Mouse (Mus musculus): ENCODE data around the gene Ube2e3. TPM values are rescaled to one million over a fixed set of nuclear protein-coding genes. Genes with fewer than 3 reads are reported as not detected.

Ube2e3 gene
- total RNA-seq, 2 experiments from 2014 or later, result 102 to 104 TPM

DNA sequence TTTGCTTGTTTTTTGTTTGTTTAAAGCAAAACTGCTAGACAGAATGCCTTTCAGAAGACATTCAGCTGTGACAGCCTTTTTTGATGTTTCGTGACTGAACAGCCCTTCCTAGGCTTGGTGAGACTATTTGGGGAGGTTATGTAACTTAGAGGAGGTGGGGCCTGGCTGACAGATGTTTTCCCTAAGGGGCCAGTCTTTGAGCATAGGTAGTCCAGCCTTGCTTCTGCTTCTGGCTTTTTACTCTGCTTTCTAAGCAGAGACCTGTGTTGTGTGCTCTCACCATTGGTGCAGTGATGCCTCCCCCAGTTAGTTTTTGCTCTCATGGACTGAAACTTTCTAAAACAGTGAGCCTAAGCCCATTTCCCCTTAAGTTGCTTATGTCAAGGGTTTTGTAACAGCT, 14.1 kb downstream of the Ube2e3 start:
- no peak for DNase-seq (ENCODE audit: extremely low spot score in 1 of 2, low spot score in 1 of 2)

- no peak for DNase-seq (ENCODE audit: extremely low spot score in 1 of 2, low spot score in 1 of 2)
Observed at GRCm38 (mm10) chr2:78882743-78883433, 15.0 kb downstream of the Ube2e3 start.

DNA sequence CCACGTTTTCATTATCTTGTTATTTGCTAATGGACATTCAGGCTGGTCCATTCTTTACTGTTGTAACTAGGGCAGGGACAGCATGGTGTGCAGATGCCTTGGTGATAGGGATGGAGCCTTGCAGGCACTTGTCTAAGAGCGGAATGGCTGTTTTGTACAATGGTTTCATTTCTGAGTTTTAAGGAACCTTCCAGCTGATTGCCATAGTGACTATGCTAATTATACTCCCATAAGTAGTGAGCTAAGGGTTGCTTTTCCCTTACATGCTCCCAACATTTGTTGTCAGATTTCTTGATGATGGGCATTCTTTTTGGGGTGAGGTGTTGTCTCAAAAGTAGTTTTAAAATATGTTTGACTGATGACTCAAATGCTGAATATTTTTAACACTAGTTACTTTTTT, 18.5 kb downstream of the Ube2e3 start:
- no peak for DNase-seq (ENCODE audit: extremely low spot score in 1 of 2, low spot score in 1 of 2)

DNA sequence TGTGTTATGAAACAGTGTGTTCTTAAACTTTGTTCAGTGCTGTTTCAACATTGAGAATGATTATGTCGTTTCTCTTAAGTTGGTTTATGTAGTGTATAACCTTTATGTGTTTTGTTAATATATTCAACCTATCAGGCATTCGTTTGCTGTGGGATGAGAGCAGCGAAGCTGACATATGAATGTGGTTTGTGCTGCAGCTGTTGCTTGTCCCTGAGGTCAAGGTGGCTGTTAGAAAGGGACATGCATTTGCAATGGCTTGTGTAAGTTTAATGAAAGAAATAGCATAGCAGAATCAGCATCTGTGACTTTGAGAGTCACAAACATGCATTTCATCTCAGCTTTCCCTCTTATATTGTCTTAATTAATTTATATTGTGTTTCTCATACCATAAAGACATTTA, 20.3 kb downstream of the Ube2e3 start:
- DNase-seq (ENCODE audit: extremely low spot score in 1 of 2, low spot score in 1 of 2), result no peak

DNA sequence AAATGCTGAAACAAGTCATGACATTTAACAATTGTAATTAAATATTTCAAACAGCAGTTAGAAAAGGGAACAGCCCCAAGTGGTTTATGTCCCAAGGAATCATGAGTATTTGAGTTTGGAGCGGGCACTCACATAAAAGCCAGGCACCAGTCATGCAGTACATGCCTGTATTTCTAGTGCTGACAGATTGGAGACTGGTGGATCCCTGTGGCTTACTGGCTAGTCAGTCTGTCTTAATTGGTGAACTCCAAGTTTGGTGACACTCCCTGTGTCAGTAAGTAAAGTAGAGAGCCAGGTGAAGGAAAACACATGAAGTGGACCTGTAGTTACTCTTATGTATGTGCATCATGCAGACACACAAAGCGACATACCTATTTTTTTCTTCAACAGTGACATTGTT, 27.3 kb downstream of the Ube2e3 start:
- DNase-seq (ENCODE audit: extremely low spot score in 1 of 2, low spot score in 1 of 2), result no peak

DNA sequence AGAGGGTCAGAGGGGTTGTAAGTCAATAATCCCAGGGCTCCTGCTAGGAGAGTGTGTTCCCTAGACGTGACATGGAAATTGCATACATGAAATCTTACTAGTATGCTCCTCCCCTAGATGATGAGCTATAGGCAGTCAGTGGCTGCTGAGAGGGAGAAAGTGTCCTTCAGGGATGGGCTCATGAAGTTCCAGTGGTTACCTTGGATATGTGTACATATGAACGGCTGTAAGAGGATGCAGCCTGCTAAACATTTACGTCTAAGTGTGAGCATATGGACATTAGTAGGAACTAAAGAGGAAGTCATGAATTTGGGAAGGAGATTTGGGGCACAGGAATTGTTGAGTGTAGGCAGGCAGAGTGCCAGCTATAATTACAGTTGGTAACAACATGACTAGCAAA, 38.0 kb downstream of the Ube2e3 start:
- no peak for DNase-seq (ENCODE audit: extremely low spot score in 1 of 2, low spot score in 1 of 2)

GRCm38 (mm10) chr2:78911516-78911915, 43.6 kb downstream of the Ube2e3 start:
- DNase-seq (ENCODE audit: extremely low spot score in 1 of 2, low spot score in 1 of 2), result no peak

- DNase-seq (ENCODE audit: extremely low spot score in 1 of 2, low spot score in 1 of 2), result no peak
Observed at GRCm38 (mm10) chr2:78914861-78915260, 46.9 kb downstream of the Ube2e3 start.

- no peak for DNase-seq (ENCODE audit: extremely low spot score in 1 of 2, low spot score in 1 of 2)
Observed at GRCm38 (mm10) chr2:78922980-78923674, 55.2 kb downstream of the Ube2e3 start.

DNA sequence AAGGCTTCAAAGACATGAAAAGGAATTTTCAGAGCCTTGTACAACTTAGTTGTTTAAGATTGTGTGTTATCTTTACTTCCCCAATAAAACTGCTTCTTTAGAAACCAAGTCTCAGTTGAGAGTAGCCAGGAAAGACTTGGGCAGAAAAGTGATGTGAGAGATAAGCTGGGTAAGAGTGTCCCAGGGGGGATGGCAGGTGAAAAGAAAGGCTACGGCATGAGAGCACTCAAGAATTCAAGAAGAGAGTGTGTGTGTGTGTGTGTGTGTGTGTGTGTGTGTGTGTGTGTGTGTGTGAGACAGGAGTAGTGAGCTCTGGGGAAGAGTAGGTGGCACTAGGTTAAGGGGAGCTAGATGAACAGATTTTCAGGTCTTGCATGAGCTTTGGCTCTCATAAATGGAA, 57.9 kb downstream of the Ube2e3 start:
- DNase-seq (ENCODE audit: extremely low spot score in 1 of 2, low spot score in 1 of 2), result no peak

- no peak for DNase-seq (ENCODE audit: extremely low spot score in 1 of 2, low spot score in 1 of 2)
Observed at GRCm38 (mm10) chr2:78927625-78928024, 59.7 kb downstream of the Ube2e3 start.

DNA sequence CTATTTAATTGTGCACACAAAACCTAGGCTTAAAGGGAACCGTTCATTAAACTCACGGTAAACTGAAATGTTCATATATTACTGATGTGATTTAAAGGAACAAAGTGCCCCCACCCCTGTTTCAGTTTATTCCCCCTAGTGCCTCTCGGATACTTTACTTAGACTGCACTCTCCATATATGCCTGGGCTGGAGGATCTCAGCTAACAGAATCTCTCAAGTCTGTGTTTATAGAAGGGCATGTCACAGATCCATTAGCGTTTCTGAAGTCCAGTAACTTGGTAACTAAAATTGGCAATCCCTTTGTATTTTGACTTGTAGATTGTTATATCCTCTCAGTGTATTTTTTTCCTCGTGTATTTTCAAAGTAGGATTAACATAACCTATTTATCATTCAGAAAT, 60.2 kb downstream of the Ube2e3 start:
- no peak for DNase-seq (ENCODE audit: extremely low spot score in 1 of 2, low spot score in 1 of 2)

DNA sequence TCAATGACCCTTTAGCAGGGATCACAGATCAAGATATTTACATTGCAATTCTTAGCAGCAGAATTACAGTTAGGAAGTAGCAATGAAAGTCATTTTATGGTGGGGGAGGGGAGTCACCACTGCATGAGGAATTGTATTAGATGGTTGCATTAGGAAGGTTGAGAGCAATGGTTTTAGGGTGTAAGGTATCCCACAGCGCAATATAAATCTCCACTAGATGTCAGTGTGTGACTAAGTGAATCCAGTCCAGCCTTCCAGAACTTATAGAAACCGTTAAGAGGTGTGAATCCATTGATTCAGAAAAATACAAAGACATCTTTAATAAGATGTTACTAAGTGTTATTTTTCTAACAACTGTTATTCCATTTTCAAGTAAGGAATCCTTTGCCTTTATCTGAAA, 63.4 kb downstream of the Ube2e3 start:
- no peak for DNase-seq (ENCODE audit: extremely low spot score in 1 of 2, low spot score in 1 of 2)

GRCm38 (mm10) chr2:78959451-78959850, 91.5 kb downstream of the Ube2e3 start:
- DNase-seq (ENCODE audit: extremely low spot score in 1 of 2, low spot score in 1 of 2), result peak in 1 of 2 experiments; percentile 10

- DNase-seq (ENCODE audit: extremely low spot score in 1 of 2, low spot score in 1 of 2), result no peak
Observed at GRCm38 (mm10) chr2:78960288-78960687, 92.4 kb downstream of the Ube2e3 start.

DNA sequence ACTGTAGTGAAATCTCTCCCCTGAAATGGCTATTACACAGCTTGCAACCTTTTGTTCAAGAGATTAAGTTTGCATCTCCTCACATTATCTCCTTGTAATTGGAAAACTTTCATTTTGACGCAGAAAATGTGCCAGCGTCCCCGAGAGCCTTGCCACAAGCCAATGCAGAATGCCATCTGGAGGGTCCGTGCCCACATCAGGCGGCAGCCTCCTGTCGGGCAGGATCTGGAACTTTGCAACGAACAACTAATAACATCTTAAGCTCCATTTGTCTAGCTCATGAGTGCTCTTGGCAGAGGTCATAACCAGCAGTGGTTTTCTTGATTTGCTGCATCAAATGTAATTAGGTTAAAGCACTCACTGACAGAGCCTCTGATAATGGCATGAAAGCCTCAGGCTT, 93.1 kb downstream of the Ube2e3 start:
- no peak for DNase-seq (ENCODE audit: extremely low spot score in 1 of 2, low spot score in 1 of 2)

DNA sequence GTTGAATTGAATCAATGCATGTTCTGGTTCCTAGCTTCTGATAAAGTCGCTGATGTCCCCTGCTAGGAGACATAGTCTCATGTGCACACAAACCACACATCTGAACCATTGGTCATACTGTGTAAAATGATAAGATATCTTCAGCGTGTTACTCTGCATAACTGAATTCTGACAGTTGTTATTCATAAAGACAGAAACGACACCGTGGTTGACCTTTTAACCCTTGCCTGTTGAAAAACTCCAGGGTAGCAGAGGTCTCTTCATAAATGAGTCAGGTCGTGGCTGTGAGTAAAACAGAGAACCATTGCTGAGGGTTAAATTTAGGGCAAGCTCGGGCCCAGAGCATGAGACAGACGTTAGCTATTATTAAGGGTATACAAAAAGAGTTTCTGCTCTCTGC, 93.7 kb downstream of the Ube2e3 start:
- DNase-seq (ENCODE audit: extremely low spot score in 1 of 2, low spot score in 1 of 2), result no peak

GRCm38 (mm10) chr2:78964995-78965394, 97.1 kb downstream of the Ube2e3 start:
- no peak for DNase-seq (ENCODE audit: extremely low spot score in 1 of 2, low spot score in 1 of 2)

GRCm38 (mm10) chr2:78965396-78965795, 97.5 kb downstream of the Ube2e3 start:
- no peak for DNase-seq (ENCODE audit: extremely low spot score in 1 of 2, low spot score in 1 of 2)

DNA sequence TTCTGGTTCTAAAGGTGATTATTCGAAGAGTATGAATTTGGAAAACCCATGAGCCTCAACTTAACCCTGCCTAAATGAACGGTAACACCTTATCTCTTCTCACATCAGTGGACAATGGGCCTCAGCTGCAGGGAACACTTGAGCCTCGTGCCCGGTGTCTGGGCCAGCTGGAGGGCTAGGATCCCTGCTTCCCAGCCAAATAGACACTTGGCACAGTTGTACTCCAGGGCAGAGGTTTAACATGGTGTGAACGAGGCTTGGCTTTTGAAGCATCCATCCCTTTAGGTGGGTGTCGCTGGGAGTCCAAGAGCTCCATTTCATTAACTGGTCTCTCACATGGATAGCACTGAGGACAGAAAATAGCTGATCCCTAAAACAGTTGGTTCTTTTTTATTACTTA, 102.2 kb downstream of the Ube2e3 start:
- DNase-seq (ENCODE audit: extremely low spot score in 1 of 2, low spot score in 1 of 2), result no peak

Measured in layer of hippocampus, postnatal 25 days (tissue).